Mouse (Mus musculus) granulocyte monocyte progenitor cell, adult 5-6 weeks (primary cell): ENCODE measurements around the gene Abca4. TPM values are rescaled to one million over a fixed set of nuclear protein-coding genes. Genes with fewer than 3 reads are reported as not detected.

Experiments
- ATAC-seq: replicated peaks from 2 replicates; pipeline ENCODE4 v1.8.0; 2016; ENCODE audit warnings: mild to moderate bottlenecking, moderate TSS enrichment, inconsistent platforms; ENCODE audit not compliant: poor library complexity, severe bottlenecking
- total RNA-seq, 2 experiments: library from RNA; stranded (forward) in 1 of 2; stranded (reverse) in 1 of 2; fragments of 200-712, 200-1000 nt in 1 of 2; fragments of >200 nt in 1 of 2; fragmentation: Nextera tagmentation in 1 of 2; gene quantifications; 2 replicates each; pipeline ENCODE4 v1.2.3; 2014 to 2017

Gene Abca4
- total RNA-seq, 2 experiments from 2014 or later, result not detected

GRCm38 (mm10) chr3:122103864-122104808 is 59.9 kb downstream of the Abca4 start:
- ATAC-seq, result peak; percentile 91

GRCm38 (mm10) chr3:122106920-122107319 is 62.7 kb downstream of the Abca4 start:
- ATAC-seq, result no peak

GRCm38 (mm10) chr3:122107643-122108194 is 63.5 kb downstream of the Abca4 start:
- ATAC-seq, result no peak

GRCm38 (mm10) chr3:122109461-122109860 is 65.2 kb downstream of the Abca4 start:
- no peak for ATAC-seq

GRCm38 (mm10) chr3:122111141-122111981 is 67.1 kb downstream of the Abca4 start:
- ATAC-seq, result peak; percentile 42

GRCm38 (mm10) chr3:122118651-122119214 is 74.5 kb downstream of the Abca4 start:
- no peak for ATAC-seq

GRCm38 (mm10) chr3:122119733-122120132 is 75.5 kb downstream of the Abca4 start:
- 0 out of 2 replicates have a peak, but pooled peaks have one; percentile 26 for ATAC-seq

- no peak for ATAC-seq
These were observed 76.0 kb downstream of the Abca4 start for GRCm38 (mm10) chr3:122120217-122120616.

- peak; percentile 96 for ATAC-seq
These were observed 78.0 kb downstream of the Abca4 start for GRCm38 (mm10) chr3:122122127-122122663.

- ATAC-seq, result no peak
These were observed 78.6 kb downstream of the Abca4 start for GRCm38 (mm10) chr3:122122838-122123237.

GRCm38 (mm10) chr3:122128999-122129493 is 84.8 kb downstream of the Abca4 start:
- ATAC-seq, result no peak

GRCm38 (mm10) chr3:122130771-122131170 is 86.5 kb downstream of the Abca4 start:
- no peak for ATAC-seq

- ATAC-seq, result no peak
These were observed 87.4 kb downstream of the Abca4 start for GRCm38 (mm10) chr3:122131633-122132032.

- ATAC-seq, result no peak
These were observed 89.0 kb downstream of the Abca4 start for GRCm38 (mm10) chr3:122133255-122133654.

- ATAC-seq, result no peak
These were observed 89.6 kb downstream of the Abca4 start for GRCm38 (mm10) chr3:122133840-122134239.

- peak; percentile 84 for ATAC-seq
These were observed 96.6 kb downstream of the Abca4 start for GRCm38 (mm10) chr3:122140589-122141400.

- ATAC-seq, result no peak
These were observed 98.1 kb downstream of the Abca4 start for GRCm38 (mm10) chr3:122142256-122142922.

GRCm38 (mm10) chr3:122143432-122143831 is 99.2 kb downstream of the Abca4 start:
- ATAC-seq, result no peak
